Mouse (Mus musculus) liver, embryonic 13.5 days (tissue): ENCODE data around the gene Filip1l. TPM values are rescaled to one million over a fixed set of nuclear protein-coding genes. Genes with fewer than 3 reads are reported as not detected.
"Not testable (repeated sequence)": the region's sequence is repeated elsewhere in the genome, so short reads cannot be mapped to it uniquely, and the experiment has no call there.

Experiments
- ATAC-seq: fragments of 200-750 bp; cut with Nextera tagmentation; 2 replicates; pipeline ENCODE4 v1.8.0; 2017; ENCODE audit warnings: low read depth, mild to moderate bottlenecking, moderate number of reproducible peaks, moderate library complexity
- DNase-seq: peaks from one replicate; pipeline ENCODE4 v3.0.0; 2022
- H3K27ac ChIP-seq: fragments of 300-500 bp; sonication (generic); 2 replicates; pipeline ENCODE4 v1.5.1; 2015; ENCODE audit warnings: moderate library complexity, mild to moderate bottlenecking, inconsistent platforms
- H3K27me3 ChIP-seq: fragments of 300-500 bp; sonication (generic); 2 replicates; pipeline ENCODE4 v1.6.1; 2015; ENCODE audit warnings: mild to moderate bottlenecking, inconsistent platforms
- H3K36me3 ChIP-seq: fragments of 300-500 bp; sonication (generic); 2 replicates; pipeline ENCODE4 v1.6.1; 2015; ENCODE audit warnings: mild to moderate bottlenecking, inconsistent platforms
- H3K4me1 ChIP-seq: fragments of 300-500 bp; sonication (generic); replicated peaks from 2 replicates; pipeline ENCODE4 v1.6.1; 2015; ENCODE audit warnings: inconsistent platforms
- H3K4me2 ChIP-seq: fragments of 300-500 bp; sonication (generic); 2 replicates; pipeline ENCODE4 v1.6.1; 2015; ENCODE audit warnings: inconsistent platforms, mild to moderate bottlenecking, moderate library complexity
- H3K4me3 ChIP-seq: fragments of 300-500 bp; sonication (generic); replicated peaks from 2 replicates; pipeline ENCODE4 v1.5.1; 2015; ENCODE audit warnings: mild to moderate bottlenecking, inconsistent platforms
- H3K9ac ChIP-seq: fragments of 300-500 bp; sonication (generic); 2 replicates; pipeline ENCODE4 v1.6.1; 2015; ENCODE audit warnings: mild to moderate bottlenecking, inconsistent platforms
- H3K9me3 ChIP-seq: fragments of 300-500 bp; sonication (generic); replicated peaks from 2 replicates; pipeline ENCODE4 v1.6.1; 2016; ENCODE audit warnings: inconsistent platforms
- WGBS: fragments of 180-500 bp; shearing (Covaris S2); methylation state at CpG from one replicate; pipeline ENCODE4 v1.1.7; 2015; ENCODE audit not compliant: insufficient replicate concordance; 5-methylcytosine and 5-hydroxymethylcytosine counted together
- polyA plus RNA-seq: library from polyadenylated mRNA; unstranded; fragments of >200 nt; fragmentation: Nextera tagmentation; extraction: Ambion mirVana; gene quantifications from 2 replicates; pipeline ENCODE4 v1.2.1, GENCODE M21; 2015

Filip1l gene
- polyA plus RNA-seq, 1 experiment from 2014 or later, result 2.7 TPM

DNA sequence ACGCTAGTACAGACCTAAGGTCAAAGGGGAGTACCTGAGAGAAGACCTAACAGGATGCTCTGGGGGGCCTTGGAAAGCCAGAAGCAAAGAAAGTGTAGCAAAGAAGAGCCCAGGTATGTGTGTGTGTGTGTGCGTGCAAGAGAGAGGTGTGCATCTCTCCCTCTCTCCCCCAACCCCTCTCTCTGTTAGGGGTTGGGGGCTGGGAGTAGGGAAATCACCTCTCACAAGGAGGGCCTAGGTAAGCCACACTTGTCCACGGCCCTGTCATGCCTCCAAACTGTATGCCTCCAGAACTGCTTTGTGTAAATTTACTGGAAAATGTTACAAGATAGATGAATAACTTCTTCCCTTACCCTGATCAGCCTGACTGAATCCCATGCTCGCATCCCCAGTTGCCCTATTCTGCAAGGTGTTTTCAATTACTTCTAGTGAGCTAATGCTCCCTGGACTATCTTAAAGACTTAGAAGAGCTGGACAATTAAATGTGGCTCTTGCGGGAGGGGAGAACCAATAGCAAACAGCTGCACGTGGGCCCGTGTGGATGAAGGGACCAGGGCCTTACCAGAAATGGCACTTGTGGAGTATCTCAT lies 22.4 kb downstream of the Filip1l start:
- Histone ChIP-seq H3K9ac (no peak overlapping the region), H3K4me1 (no peaks in the 10 kb centered on the region), H3K4me3 (no peak overlapping the region), H3K27ac (no peak overlapping the region), H3K9me3 (no peaks in the 10 kb centered on the region), H3K27me3 (no peaks in the 10 kb centered on the region), H3K4me2 (no peak overlapping the region), H3K36me3 (no peaks in the 10 kb centered on the region)
- no peak for ATAC-seq
- DNase-seq, result no peak
- 70% methylated on average over 7 of the region's 7 CpGs for WGBS

DNA sequence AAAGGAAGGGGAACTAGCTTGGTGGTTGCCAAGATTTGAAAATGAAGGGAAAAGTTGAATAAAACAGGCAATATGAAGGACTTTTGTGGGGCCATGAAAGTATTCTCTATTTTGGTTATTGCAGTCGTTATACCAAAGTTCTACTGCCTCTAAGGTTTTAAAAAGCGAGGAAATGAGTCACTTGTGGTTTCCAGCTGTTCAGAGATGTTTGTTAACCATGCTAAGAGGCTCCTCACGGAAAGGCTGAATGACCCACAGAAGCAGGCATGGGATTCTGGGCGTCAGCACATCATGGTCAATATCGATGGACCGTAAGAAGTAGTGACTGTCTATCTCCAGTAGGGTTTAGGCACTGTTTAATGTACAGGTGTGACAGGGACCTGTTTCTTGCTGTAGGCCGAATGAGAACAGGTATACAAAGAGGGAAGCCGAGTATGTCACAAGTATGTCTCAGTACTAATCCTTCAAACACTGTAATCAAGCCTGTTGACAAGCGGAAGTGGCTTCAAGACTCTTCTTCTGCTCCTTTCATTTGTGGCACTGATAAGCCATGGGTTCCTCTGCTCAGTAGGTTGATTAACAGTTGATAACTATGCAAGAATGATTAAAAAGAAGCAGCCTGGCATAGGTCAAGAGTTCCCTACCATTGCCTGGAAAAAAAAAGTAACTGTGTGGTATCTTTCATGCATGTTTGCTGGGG lies 25.9 kb downstream of the Filip1l start:
- 51% methylated on average over 9 of the region's 9 CpGs for WGBS
- Histone ChIP-seq H3K27ac (no peak overlapping the region), H3K9ac (no peak overlapping the region), H3K4me1 (no peaks in the 10 kb centered on the region), H3K36me3 (no peaks in the 10 kb centered on the region), H3K27me3 (no peaks in the 10 kb centered on the region), H3K4me3 (no peak overlapping the region), H3K9me3 (no peaks in the 10 kb centered on the region), H3K4me2 (no peak overlapping the region)
- no peak for DNase-seq
- ATAC-seq, result no peak

DNA sequence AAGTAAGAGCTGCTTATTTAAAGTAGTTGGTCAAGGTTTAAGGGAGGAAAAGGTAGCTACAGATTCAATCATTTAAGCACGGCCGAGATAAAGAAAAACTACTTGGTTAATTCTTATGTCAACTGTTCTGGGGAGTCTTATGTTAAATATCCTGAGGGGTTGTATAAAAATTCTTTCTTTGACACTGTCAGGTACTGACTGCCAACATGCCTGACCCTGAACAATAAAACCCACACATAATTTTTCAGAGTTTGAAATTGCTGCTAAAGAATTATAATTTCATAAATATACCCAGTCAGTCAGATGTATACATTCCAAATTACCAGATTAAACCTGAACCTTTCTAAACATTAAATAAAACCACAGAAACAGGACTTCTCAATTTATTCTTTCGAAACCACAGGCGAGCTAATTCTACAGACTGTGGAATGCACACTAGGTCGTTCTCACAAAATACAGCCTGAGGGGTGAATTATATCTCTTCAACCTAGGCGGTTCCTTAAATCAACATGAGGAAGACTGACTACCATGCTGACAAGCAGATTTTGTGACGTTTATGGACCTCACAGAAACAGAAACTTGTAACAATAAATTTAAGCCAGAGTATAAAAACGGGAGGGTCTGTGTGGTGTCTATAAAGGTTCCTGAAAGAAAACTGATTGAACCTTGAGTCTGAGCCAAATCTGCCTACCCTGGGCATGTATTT lies 30.5 kb downstream of the Filip1l start:
- 73% methylated on average over 8 of the region's 8 CpGs for WGBS
- no peak for DNase-seq
- Histone ChIP-seq H3K9ac (no peak overlapping the region), H3K4me2 (no peak overlapping the region), H3K27ac (no peak overlapping the region), H3K27me3 (no peaks in the 10 kb centered on the region), H3K36me3 (no peaks in the 10 kb centered on the region), H3K4me1 (no peaks in the 10 kb centered on the region), H3K9me3 (no peaks in the 10 kb centered on the region), H3K4me3 (no peak overlapping the region)
- ATAC-seq, result no peak

DNA sequence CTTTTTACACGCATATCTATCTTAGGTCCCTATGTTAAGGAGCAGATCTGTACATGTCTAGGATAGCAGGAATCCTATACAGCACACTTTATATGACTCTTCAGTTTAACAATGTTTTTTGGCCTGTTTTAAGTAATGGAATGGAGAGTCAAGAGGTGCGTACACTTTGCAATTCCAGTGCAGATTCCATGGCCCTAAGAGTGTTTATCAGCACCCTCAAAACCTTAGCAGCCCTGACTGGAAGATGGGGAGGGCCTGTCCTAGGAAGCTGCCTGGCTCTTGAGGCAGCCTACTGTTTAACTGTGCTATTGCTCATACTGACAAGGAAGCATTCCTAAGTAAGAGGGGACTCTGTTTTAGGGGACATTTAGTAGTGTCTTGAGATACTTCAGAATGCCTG lies 31.4 kb downstream of the Filip1l start:
- Histone ChIP-seq H3K4me3 (no peak overlapping the region), H3K4me2 (no peak overlapping the region), H3K27ac (no peak overlapping the region), H3K27me3 (no peaks in the 10 kb centered on the region), H3K36me3 (no peaks in the 10 kb centered on the region), H3K4me1 (no peaks in the 10 kb centered on the region), H3K9me3 (no peaks in the 10 kb centered on the region), H3K9ac (no peak overlapping the region)
- no peak for ATAC-seq
- 84% methylated on average over 2 of the region's 2 CpGs for WGBS
- DNase-seq, result no peak

DNA sequence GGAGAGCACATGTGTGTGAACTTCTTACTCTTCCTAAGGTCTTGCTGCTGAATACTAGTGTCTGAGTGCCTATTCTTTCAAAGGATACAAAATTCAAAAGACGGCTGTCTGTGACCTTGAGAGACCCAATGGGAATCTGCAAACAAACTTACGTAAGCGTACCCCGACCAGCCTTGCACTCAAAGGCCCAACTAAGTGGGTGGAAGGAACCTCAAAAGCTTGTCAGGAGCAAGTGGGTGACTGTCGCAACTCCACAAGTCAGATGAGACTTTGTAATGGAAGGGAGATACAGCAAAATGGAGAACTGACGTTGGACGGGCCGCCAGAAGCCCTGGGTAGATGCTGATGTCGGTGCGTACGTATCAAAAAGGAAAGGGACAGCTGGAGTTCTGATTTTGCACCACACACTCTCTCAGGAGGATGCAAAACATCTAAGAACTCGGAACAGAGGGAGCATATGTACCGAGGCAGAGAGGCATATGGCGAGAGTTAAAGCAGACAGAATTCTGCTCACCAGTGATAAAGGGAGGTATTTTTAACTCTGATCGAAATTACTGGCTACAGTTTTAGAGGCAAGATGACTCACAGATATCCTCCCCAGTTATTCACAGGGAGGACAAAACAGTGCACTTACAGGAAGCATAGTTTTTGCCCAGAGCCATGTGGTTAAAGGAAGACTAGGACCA lies 36.8 kb downstream of the Filip1l start:
- H3K9me3 ChIP-seq, result no peaks in the 10 kb centered on the region
- ATAC-seq (no peak), DNase-seq (no peak)
- H3K27me3 ChIP-seq, result no peaks in the 10 kb centered on the region
- no peak overlapping the region for H3K4me2 ChIP-seq
- 76% methylated on average over 15 of the region's 15 CpGs for WGBS
- H3K27ac ChIP-seq, result no peak overlapping the region
- H3K4me3 ChIP-seq, result no peak overlapping the region
- H3K36me3 ChIP-seq, result no peaks in the 10 kb centered on the region
- no peaks in the 10 kb centered on the region for H3K4me1 ChIP-seq
- H3K9ac ChIP-seq, result no peak overlapping the region

DNA sequence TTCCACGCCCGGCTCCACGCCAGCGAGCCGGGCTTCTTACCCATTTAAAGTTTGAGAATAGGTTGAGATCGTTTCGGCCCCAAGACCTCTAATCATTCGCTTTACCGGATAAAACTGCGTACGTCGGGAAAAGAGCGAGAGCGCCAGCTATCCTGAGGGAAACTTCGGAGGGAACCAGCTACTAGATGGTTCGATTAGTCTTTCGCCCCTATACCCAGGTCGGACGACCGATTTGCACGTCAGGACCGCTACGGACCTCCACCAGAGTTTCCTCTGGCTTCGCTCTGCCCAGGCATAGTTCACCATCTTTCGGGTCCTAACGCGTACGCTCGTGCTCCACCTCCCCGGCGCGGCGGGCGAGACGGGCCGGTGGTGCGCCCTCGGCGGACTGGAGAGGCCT lies 38.3 kb downstream of the Filip1l start:
- H3K4me1 ChIP-seq, H3K36me3 ChIP-seq, ATAC-seq, H3K27me3 ChIP-seq, H3K9me3 ChIP-seq, H3K4me2 ChIP-seq, H3K9ac ChIP-seq, H3K4me3 ChIP-seq, H3K27ac ChIP-seq: not testable (repeated sequence)
- WGBS, result 30% methylated on average over 29 of the region's 39 CpGs
- peak; percentile 90 for DNase-seq

DNA sequence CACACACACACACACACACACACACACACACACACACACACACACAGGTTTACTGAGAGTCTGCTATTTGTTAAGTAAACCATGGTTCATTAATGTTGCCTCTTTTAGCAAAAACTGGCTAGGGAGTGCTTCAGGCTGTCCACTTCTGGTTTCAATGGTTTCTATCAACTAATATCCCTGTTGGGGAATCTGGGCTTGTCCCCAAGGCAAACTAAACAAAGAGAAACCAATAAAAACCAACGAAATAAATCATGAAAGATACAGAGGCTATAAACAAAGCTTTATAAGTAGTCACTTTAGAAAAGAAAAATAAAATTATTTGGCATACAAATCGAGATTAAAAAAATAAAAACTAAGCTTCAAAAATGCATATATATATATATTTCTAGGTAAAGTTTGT lies 39.6 kb downstream of the Filip1l start:
- no peak for DNase-seq
- H3K27me3 ChIP-seq, result no peaks in the 10 kb centered on the region
- no peak overlapping the region for H3K27ac ChIP-seq
- H3K4me3 ChIP-seq, result no peak overlapping the region
- no peaks in the 10 kb centered on the region for H3K4me1 ChIP-seq
- 49% methylated on average over 2 of the region's 2 CpGs for WGBS
- H3K9me3 ChIP-seq, result no peaks in the 10 kb centered on the region
- H3K4me2 ChIP-seq, result no peak overlapping the region
- no peak for ATAC-seq
- H3K9ac ChIP-seq, result no peak overlapping the region
- H3K36me3 ChIP-seq, result no peaks in the 10 kb centered on the region

DNA sequence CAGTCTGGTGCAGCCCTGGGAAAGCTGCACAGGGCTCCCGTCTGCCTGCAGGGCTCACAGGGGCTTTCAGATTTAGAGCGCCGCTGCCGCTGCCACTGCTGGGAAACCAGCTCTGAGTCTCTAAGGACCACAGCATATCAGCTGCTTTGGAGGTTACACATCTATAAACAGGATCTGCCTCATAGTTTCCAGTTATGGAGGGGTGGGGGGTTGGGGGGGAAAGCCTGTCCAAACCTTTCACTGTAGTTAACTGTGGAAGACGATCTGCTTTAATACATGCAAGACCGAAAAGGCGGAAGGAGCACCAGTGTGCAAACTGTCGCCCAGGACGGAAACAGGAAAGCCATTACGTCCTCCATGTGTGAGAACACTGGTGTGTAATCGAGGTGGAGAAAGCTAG lies 40.3 kb downstream of the Filip1l start:
- Histone ChIP-seq H3K36me3 (no peaks in the 10 kb centered on the region), H3K27ac (no peak overlapping the region), H3K27me3 (no peaks in the 10 kb centered on the region), H3K9ac (no peak overlapping the region), H3K9me3 (no peaks in the 10 kb centered on the region), H3K4me3 (no peak overlapping the region), H3K4me2 (no peak overlapping the region), H3K4me1 (no peaks in the 10 kb centered on the region)
- 70% methylated on average over 11 of the region's 11 CpGs for WGBS
- no peak for ATAC-seq
- no peak for DNase-seq

DNA sequence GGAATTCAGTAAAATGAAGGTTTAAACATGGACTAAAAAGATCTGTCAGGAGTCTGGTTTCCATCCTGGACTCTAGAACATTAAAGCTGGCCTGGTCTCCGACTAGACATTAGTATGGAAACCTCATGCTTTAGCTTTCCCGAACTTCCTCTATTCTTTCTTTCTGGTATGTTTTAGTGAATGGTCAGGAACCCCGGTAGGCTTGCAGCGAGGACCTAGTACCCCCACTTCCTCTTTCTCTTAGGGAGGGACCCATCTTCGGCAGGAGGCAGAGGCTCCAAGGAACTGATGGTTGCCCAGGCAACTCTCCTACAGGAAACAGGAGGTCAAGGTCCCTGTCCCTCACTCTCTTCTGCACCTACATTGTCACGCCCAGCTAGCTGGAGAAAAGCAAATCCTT lies 43.4 kb downstream of the Filip1l start:
- H3K9ac ChIP-seq, result no peak overlapping the region

DNA sequence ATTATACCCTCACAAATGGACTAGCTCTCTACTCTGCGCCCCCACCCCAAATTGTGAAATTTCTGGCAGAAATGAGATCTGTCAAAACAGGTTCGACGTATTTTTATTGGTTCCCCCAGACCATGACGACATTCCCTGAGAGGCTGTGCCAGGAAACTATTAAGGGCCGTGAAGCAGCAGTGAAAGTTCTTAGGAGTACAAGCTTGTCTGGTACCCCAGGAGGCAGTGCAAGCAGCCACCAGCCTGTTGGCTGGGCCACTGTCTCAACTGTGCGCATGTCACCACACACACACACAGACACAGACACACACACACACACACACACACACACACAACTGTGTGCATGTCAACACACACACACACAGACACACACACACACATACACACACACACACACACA lies 45.0 kb downstream of the Filip1l start:
- no peaks in the 10 kb centered on the region for H3K4me1 ChIP-seq
- H3K9me3 ChIP-seq, result no peaks in the 10 kb centered on the region

More for the DNA sequence above, 43.4 kb downstream of the Filip1l start:
- Histone ChIP-seq H3K4me2 (no peak overlapping the region), H3K27ac (no peak overlapping the region), H3K4me3 (no peak overlapping the region), H3K4me1 (no peaks in the 10 kb centered on the region), H3K9me3 (no peaks in the 10 kb centered on the region), H3K27me3 (no peaks in the 10 kb centered on the region), H3K36me3 (no peaks in the 10 kb centered on the region)
- DNase-seq (no peak), ATAC-seq (no peak)
- 24% methylated on average over 6 of the region's 6 CpGs for WGBS

DNA sequence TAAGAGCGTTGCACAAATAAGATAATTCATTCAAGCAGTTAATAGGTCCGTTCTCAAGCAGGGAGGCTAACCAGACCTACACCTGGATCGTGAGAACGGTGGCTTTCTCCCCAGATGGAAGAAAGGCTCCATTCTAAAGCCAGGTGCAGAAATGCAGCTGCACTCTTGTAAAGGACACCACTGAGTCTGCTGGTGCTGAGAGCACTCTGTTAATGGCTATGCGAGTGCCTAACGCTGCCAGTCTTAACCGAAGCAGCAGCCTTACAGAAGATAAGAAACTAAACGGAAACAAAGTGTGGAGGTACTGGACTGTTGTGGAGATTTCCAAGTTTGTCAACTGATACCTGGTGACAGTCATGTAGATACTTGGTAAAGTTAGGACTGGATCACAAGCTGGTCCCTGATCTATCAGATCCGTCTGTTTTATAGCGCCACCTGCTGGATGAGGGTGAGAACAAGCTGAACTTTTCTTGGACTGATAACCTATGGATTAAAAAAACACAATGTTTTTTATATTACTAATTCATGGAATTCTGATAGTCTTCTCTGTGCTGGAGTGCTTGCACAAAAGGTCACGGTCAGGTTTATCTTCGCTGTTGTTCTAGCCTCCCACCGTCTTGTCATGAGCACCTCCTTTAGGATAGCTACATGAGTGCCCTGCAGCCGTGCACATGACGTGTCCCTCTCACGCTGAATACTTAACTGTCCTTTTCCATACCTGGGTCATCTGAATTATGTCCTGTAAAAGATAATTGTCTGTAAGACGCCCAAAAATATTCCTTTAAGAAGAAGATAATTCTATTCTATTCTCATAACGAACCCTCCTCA lies 45.7 kb downstream of the Filip1l start:
- DNase-seq, result peak; percentile 14
- H3K9ac ChIP-seq, result no peak overlapping the region
- no peaks in the 10 kb centered on the region for H3K36me3 ChIP-seq
- H3K27ac ChIP-seq, result no peak overlapping the region
- WGBS, result 58% methylated on average over 18 of the region's 18 CpGs
- no peak for ATAC-seq
- no peaks in the 10 kb centered on the region for H3K9me3 ChIP-seq
- no peak overlapping the region for H3K4me2 ChIP-seq
- H3K27me3 ChIP-seq, result no peaks in the 10 kb centered on the region
- no peak overlapping the region for H3K4me3 ChIP-seq
- H3K4me1 ChIP-seq, result no peaks in the 10 kb centered on the region

More for the DNA sequence above, 45.0 kb downstream of the Filip1l start:
- Histone ChIP-seq H3K9ac (no peak overlapping the region), H3K4me3 (no peak overlapping the region), H3K27ac (no peak overlapping the region), H3K27me3 (no peaks in the 10 kb centered on the region), H3K36me3 (no peaks in the 10 kb centered on the region), H3K4me2 (no peak overlapping the region)
- no peak for DNase-seq
- 78% methylated on average over 6 of the region's 6 CpGs for WGBS
- no peak for ATAC-seq
